Mouse (Mus musculus) liver, adult 2 months (tissue): ENCODE data around the gene Dcdc2b.

Source experiments
- CTCF ChIP-seq: fragments of 200-500 bp; IDR thresholded peaks from 2 replicates; pipeline ENCODE4 v1.5.1; 2011; ENCODE audit warnings: low read depth, low read length, control low read depth
- POLR2A ChIP-seq: fragments of 200-500 bp; IDR thresholded peaks from 2 replicates; pipeline ENCODE4 v1.6.1; 2011; ENCODE audit warnings: low read length, control low read depth; ENCODE audit not compliant: insufficient read depth; ENCODE audit errors: extremely low read depth

DNA sequence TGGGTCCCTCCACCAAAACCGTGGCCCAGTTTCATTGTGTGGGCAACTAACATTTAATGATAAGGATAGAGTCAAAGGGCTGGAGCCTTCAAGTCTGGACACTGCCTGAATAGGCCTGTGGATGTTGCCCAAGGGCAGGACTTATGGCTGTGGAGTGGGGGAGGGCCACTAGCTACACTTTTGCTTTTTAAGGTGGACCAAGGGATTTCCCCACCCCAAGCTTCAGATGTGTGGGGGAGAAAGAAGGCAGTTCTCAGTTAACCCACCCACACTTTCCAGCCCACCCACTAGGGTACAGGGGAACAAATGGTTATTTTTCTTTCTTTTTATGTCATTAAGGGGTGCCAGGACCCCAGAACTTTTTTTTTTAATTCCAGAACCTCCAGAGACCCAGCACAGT lies 29.7 kb downstream of the Dcdc2b start:
- no peak for TF ChIP-seq CTCF
- no peak for TF ChIP-seq POLR2A
